Mouse (Mus musculus) left cerebral cortex, adult 6 months (tissue): ENCODE results near the gene Ptbp1. TPM values are rescaled to one million over a fixed set of nuclear protein-coding genes. Genes with fewer than 3 reads are reported as not detected.

Experiments
- long read RNA-seq, 2 experiments: library from polyadenylated mRNA; unstranded; transcript quantifications; one replicate each; pipeline ENCODE4 v2.0.0; 2019 to 2020
- polyA plus RNA-seq: library from polyadenylated mRNA; unstranded; fragments of <200 nt; fragmentation: Nextera tagmentation; gene quantifications from 2 replicates; pipeline ENCODE4 v1.2.3, GENCODE M21; 2021

The Ptbp1 gene
- 15.2 and 16.7 TPM in 2 replicates for polyA plus RNA-seq
- long read RNA-seq, experiment 1, transcript Ptbp1-206 (13 exons, 3,169 nt): major isoform, 17 of 58 reads
- long read RNA-seq, experiment 1, transcript Ptbp1-216 (14 exons, 3,110 nt): minor isoform, 13 of 58 reads
- long read RNA-seq, experiment 1, partial matches to known transcripts: 7 of 58 reads
- long read RNA-seq, experiment 1, other reads (novel, unspliced or antisense): 16 of 58 reads
- long read RNA-seq, experiment 2, partial matches to known transcripts: 6 of 11 reads
- long read RNA-seq, experiment 2, other reads (novel, unspliced or antisense): 1 of 11 reads

GRCm38 (mm10) chr10:79853860-79854795 lies at the start of gene Ptbp1:
Ptbp1 (plus strand) TSS chr10:79854427.

GRCm38 (mm10) chr10:79820782-79821181 lies 33.4 kb upstream of the Ptbp1 start, which contains the start of gene Misp:
Misp (plus strand) TSS chr10:79820989.

GRCm38 (mm10) chr10:79874290-79874862 lies 20.1 kb downstream of the Ptbp1 start, which contains the start of the genes Prtn3 and Plppr3:
Prtn3 (plus strand) TSS chr10:79874476.
Plppr3 (minus strand) TSS chr10:79874634.

GRCm38 (mm10) chr10:79886054-79886453 lies 31.8 kb downstream of the Ptbp1 start, which contains the start of gene Elane:
Elane (plus strand) TSS chr10:79886247.

GRCm38 (mm10) chr10:79890670-79891069 lies 36.4 kb downstream of the Ptbp1 start, which contains the start of gene Cfd:
Cfd (plus strand) TSS chr10:79890853.

GRCm38 (mm10) chr10:79908167-79909091 lies 54.2 kb downstream of the Ptbp1 start, which contains the start of gene Med16:
Med16 (minus strand) TSS chr10:79908923.

GRCm38 (mm10) chr10:79910556-79910955 lies 56.3 kb downstream of the Ptbp1 start, which contains the start of gene Gm26602:
Gm26602 (plus strand) TSS chr10:79910856.

Other genes starting within 250 kb of the Ptbp1 start
- 0.83 and 1.3 TPM in 2 replicates for gene C2cd4c, start 240.4 kb upstream of the Ptbp1 start, polyA plus RNA-seq
- 2.0 and 14.5 TPM in 2 replicates for gene Shc2, start 216.5 kb upstream of the Ptbp1 start, polyA plus RNA-seq
- gene Odf3l2, start 208.7 kb upstream of the Ptbp1 start, polyA plus RNA-seq: 0.27 and 0.31 TPM in 2 replicates
- not detected in 2 replicates for gene Madcam1, start 189.9 kb upstream of the Ptbp1 start, polyA plus RNA-seq
- 153 and 198 TPM in 2 replicates for gene Tpgs1, start 185.1 kb upstream of the Ptbp1 start, polyA plus RNA-seq
- gene Cdc34, start 172.2 kb upstream of the Ptbp1 start, polyA plus RNA-seq: 20.2 and 34.0 TPM in 2 replicates
- gene Gzmm, start 165.4 kb upstream of the Ptbp1 start, polyA plus RNA-seq: 0.33 and 0.59 TPM in 2 replicates
- 1,192 and 1,209 TPM in 2 replicates for gene Bsg, start 149.9 kb upstream of the Ptbp1 start, polyA plus RNA-seq
- gene Hcn2, start 137.8 kb upstream of the Ptbp1 start, polyA plus RNA-seq: 2.8 and 11.0 TPM in 2 replicates
- 16.1 and 23.3 TPM in 2 replicates for gene Polrmt, start 107.8 kb upstream of the Ptbp1 start, polyA plus RNA-seq
- 5.9 and 7.2 TPM in 2 replicates for gene Fgf22, start 99.4 kb upstream of the Ptbp1 start, polyA plus RNA-seq
- 8.2 and 82.8 TPM in 2 replicates for gene Rnf126, start 87.5 kb upstream of the Ptbp1 start, polyA plus RNA-seq
- gene Fstl3, start 77.2 kb upstream of the Ptbp1 start, polyA plus RNA-seq: 1.2 and 1.8 TPM in 2 replicates
- gene Prss57, start 63.5 kb upstream of the Ptbp1 start, polyA plus RNA-seq: 1.1 and 2.3 TPM in 2 replicates
- 53.6 and 165 TPM in 2 replicates for gene Palm, start 60.9 kb upstream of the Ptbp1 start, polyA plus RNA-seq
- gene Misp, start 33.4 kb upstream of the Ptbp1 start, polyA plus RNA-seq: 0.13 and 0.25 TPM in 2 replicates
- gene Prtn3, start 20.0 kb downstream of the Ptbp1 start, polyA plus RNA-seq: 5.8 and 7.2 TPM in 2 replicates
- 33.9 and 47.5 TPM in 2 replicates for gene Plppr3, start 20.2 kb downstream of the Ptbp1 start, polyA plus RNA-seq
- not detected in 2 replicates for gene Elane, start 31.8 kb downstream of the Ptbp1 start, polyA plus RNA-seq
- not detected in 2 replicates for gene Cfd, start 36.4 kb downstream of the Ptbp1 start, polyA plus RNA-seq
- 30.8 and 51.7 TPM in 2 replicates for gene Med16, start 54.5 kb downstream of the Ptbp1 start, polyA plus RNA-seq
- not detected in 2 replicates for gene Gm26602, start 56.4 kb downstream of the Ptbp1 start, polyA plus RNA-seq
- 4.6 and 5.7 TPM in 2 replicates for gene Kiss1r, start 62.5 kb downstream of the Ptbp1 start, polyA plus RNA-seq
- 220 and 307 TPM in 2 replicates for gene R3hdm4, start 66.8 kb downstream of the Ptbp1 start, polyA plus RNA-seq
- gene Arid3a, start 72.6 kb downstream of the Ptbp1 start, polyA plus RNA-seq: 1.3 and 1.9 TPM in 2 replicates
- 71.4 and 97.3 TPM in 2 replicates for gene Wdr18, start 105.7 kb downstream of the Ptbp1 start, polyA plus RNA-seq
- gene Grin3b, start 116.3 kb downstream of the Ptbp1 start, polyA plus RNA-seq: 0.11 and 0.25 TPM in 2 replicates
- gene Tmem259, start 129.9 kb downstream of the Ptbp1 start, polyA plus RNA-seq: 15.5 and 16.3 TPM in 2 replicates
- gene Cnn2, start 134.2 kb downstream of the Ptbp1 start, polyA plus RNA-seq: 9.0 and 11.4 TPM in 2 replicates
- gene Abca7, start 142.1 kb downstream of the Ptbp1 start, polyA plus RNA-seq: 1.4 and 1.5 TPM in 2 replicates
- 1.1 and 1.3 TPM in 2 replicates for gene Arhgap45, start 162.2 kb downstream of the Ptbp1 start, polyA plus RNA-seq
- 196 and 262 TPM in 2 replicates for gene Polr2e, start 185.4 kb downstream of the Ptbp1 start, polyA plus RNA-seq
- 1,067 and 1,120 TPM in 2 replicates for gene Gpx4, start 192.7 kb downstream of the Ptbp1 start, polyA plus RNA-seq